Mouse (Mus musculus): ENCODE measurements around the gene Mob2. TPM values are rescaled to one million over a fixed set of nuclear protein-coding genes. Genes with fewer than 3 reads are reported as not detected.

Mob2 gene
- polyA plus RNA-seq, 1 experiment from 2014 or later = 65.8 TPM

- peak; percentile 78 for ATAC-seq (ENCODE audit: low FRiP score, low TSS enrichment)
- Histone ChIP-seq H3K4me3 (ENCODE audit: low read length) (no peak overlapping the region), H3K9me3 (ENCODE audit: control insufficient read depth, low read length) (no peaks in the 10 kb centered on the region), H3K4me2 (replicated peaks; ENCODE audit: low read depth, low read length) (no peak overlapping the region; the same call in 1 of the 2 replicates), H3K9ac (ENCODE audit: low read depth, low read length) (no peak overlapping the region), H3K27me3 (ENCODE audit: control insufficient read depth, insufficient read depth, low read length) (peaks cover 3% of the 10 kb centered on the region), H3K4me1 (ENCODE audit: control insufficient read depth, insufficient read depth, low read length) (no peaks in the 10 kb centered on the region), H3K36me3 (ENCODE audit: control insufficient read depth, insufficient read depth, low read length) (no peaks in the 10 kb centered on the region), H3K27ac (ENCODE audit: low read depth, low read length) (no peak overlapping the region)
- 14% methylated on average over 13 of the region's 13 CpGs for WGBS
These were observed 9.8 kb upstream of the Mob2 start for GRCm38 (mm10) chr7:142070458-142071211.

GRCm38 (mm10) chr7:142068429-142068828, 7.6 kb upstream of the Mob2 start:
- Histone ChIP-seq H3K27ac (ENCODE audit: low read depth, low read length) (no peak overlapping the region), H3K36me3 (ENCODE audit: control insufficient read depth, insufficient read depth, low read length) (no peaks in the 10 kb centered on the region), H3K9me3 (ENCODE audit: control insufficient read depth, low read length) (no peaks in the 10 kb centered on the region), H3K27me3 (ENCODE audit: control insufficient read depth, insufficient read depth, low read length) (peaks cover 3% of the 10 kb centered on the region; the same call in 1 of the 2 replicates), H3K9ac (ENCODE audit: low read depth, low read length) (no peak overlapping the region), H3K4me2 (replicated peaks; ENCODE audit: low read depth, low read length) (no peak overlapping the region), H3K4me1 (ENCODE audit: control insufficient read depth, insufficient read depth, low read length) (no peaks in the 10 kb centered on the region), H3K4me3 (ENCODE audit: low read length) (no peak overlapping the region)
- WGBS = 63% methylated on average over 4 of the region's 4 CpGs
- no peak for ATAC-seq (ENCODE audit: low FRiP score, low TSS enrichment)

- Histone ChIP-seq H3K4me1 (ENCODE audit: control insufficient read depth, insufficient read depth, low read length) (peaks cover 6% of the 10 kb centered on the region; the same call in 1 of the 2 replicates), H3K4me2 (replicated peaks; ENCODE audit: low read depth, low read length) (peak overlapping the region; percentile 89), H3K9ac (ENCODE audit: low read depth, low read length) (peak overlapping the region; percentile 87), H3K9me3 (ENCODE audit: control insufficient read depth, low read length) (no peaks in the 10 kb centered on the region), H3K27ac (ENCODE audit: low read depth, low read length) (no peak overlapping the region), H3K4me3 (ENCODE audit: low read length) (peak overlapping the region; percentile 73), H3K27me3 (ENCODE audit: control insufficient read depth, insufficient read depth, low read length) (no peaks in the 10 kb centered on the region), H3K36me3 (ENCODE audit: control insufficient read depth, insufficient read depth, low read length) (peaks cover 10% of the 10 kb centered on the region)
- peak; percentile 38; the same call in 1 of the 2 replicates for ATAC-seq (ENCODE audit: low FRiP score, low TSS enrichment)
- 2% methylated on average over 63 of the region's 66 CpGs for WGBS
These were observed 507 bp downstream of the Mob2 start for GRCm38 (mm10) chr7:142060185-142060930.

GRCm38 (mm10) chr7:142059024-142059423, 1.8 kb downstream of the Mob2 start:
- Histone ChIP-seq H3K4me3 (ENCODE audit: low read length) (no peak overlapping the region), H3K4me2 (replicated peaks; ENCODE audit: low read depth, low read length) (no peak overlapping the region), H3K27me3 (ENCODE audit: control insufficient read depth, insufficient read depth, low read length) (no peaks in the 10 kb centered on the region), H3K27ac (ENCODE audit: low read depth, low read length) (no peak overlapping the region), H3K36me3 (ENCODE audit: control insufficient read depth, insufficient read depth, low read length) (peaks cover 13% of the 10 kb centered on the region), H3K9ac (ENCODE audit: low read depth, low read length) (no peak overlapping the region), H3K9me3 (ENCODE audit: control insufficient read depth, low read length) (no peaks in the 10 kb centered on the region), H3K4me1 (ENCODE audit: control insufficient read depth, insufficient read depth, low read length) (peaks cover 6% of the 10 kb centered on the region; the same call in 1 of the 2 replicates)
- 74% methylated on average over 2 of the region's 2 CpGs for WGBS
- ATAC-seq (ENCODE audit: low FRiP score, low TSS enrichment) = no peak

- H3K27ac ChIP-seq (ENCODE audit: low read depth, low read length) = no peak overlapping the region
- H3K9ac ChIP-seq (ENCODE audit: low read depth, low read length) = no peak overlapping the region
- H3K4me3 ChIP-seq (ENCODE audit: low read length) = no peak overlapping the region
- peaks cover 13% of the 10 kb centered on the region for H3K36me3 ChIP-seq (ENCODE audit: control insufficient read depth, insufficient read depth, low read length)
- 100% methylated on average over 1 of the region's 1 CpGs for WGBS
- peaks cover 6% of the 10 kb centered on the region; the same call in 1 of the 2 replicates for H3K4me1 ChIP-seq (ENCODE audit: control insufficient read depth, insufficient read depth, low read length)
- ATAC-seq (ENCODE audit: low FRiP score, low TSS enrichment) = no peak
- no peaks in the 10 kb centered on the region for H3K9me3 ChIP-seq (ENCODE audit: control insufficient read depth, low read length)
- no peak overlapping the region for H3K4me2 ChIP-seq (replicated peaks; ENCODE audit: low read depth, low read length)
- no peaks in the 10 kb centered on the region for H3K27me3 ChIP-seq (ENCODE audit: control insufficient read depth, insufficient read depth, low read length)
These were observed 3.7 kb downstream of the Mob2 start for GRCm38 (mm10) chr7:142057121-142057520.

- Histone ChIP-seq H3K9me3 (ENCODE audit: control insufficient read depth, low read length) (no peaks in the 10 kb centered on the region), H3K4me1 (ENCODE audit: control insufficient read depth, insufficient read depth, low read length) (peaks cover 6% of the 10 kb centered on the region; the same call in 1 of the 2 replicates), H3K36me3 (ENCODE audit: control insufficient read depth, insufficient read depth, low read length) (peaks cover 13% of the 10 kb centered on the region), H3K9ac (ENCODE audit: low read depth, low read length) (no peak overlapping the region), H3K27me3 (ENCODE audit: control insufficient read depth, insufficient read depth, low read length) (no peaks in the 10 kb centered on the region), H3K27ac (ENCODE audit: low read depth, low read length) (no peak overlapping the region), H3K4me3 (ENCODE audit: low read length) (no peak overlapping the region), H3K4me2 (replicated peaks; ENCODE audit: low read depth, low read length) (no peak overlapping the region)
- no peak for ATAC-seq (ENCODE audit: low FRiP score, low TSS enrichment)
- WGBS = 75% methylated on average over 1 of the region's 1 CpGs
These were observed 4.2 kb downstream of the Mob2 start for GRCm38 (mm10) chr7:142056601-142057061.

GRCm38 (mm10) chr7:142055431-142055830, 5.4 kb downstream of the Mob2 start:
- no peak overlapping the region for H3K27ac ChIP-seq (ENCODE audit: low read depth, low read length)
- no peak overlapping the region for H3K9ac ChIP-seq (ENCODE audit: low read depth, low read length)
- H3K4me3 ChIP-seq (ENCODE audit: low read length) = no peak overlapping the region
- H3K36me3 ChIP-seq (ENCODE audit: control insufficient read depth, insufficient read depth, low read length) = peaks cover 13% of the 10 kb centered on the region
- 89% methylated on average over 3 of the region's 3 CpGs for WGBS
- peaks cover 6% of the 10 kb centered on the region; the same call in 1 of the 2 replicates for H3K4me1 ChIP-seq (ENCODE audit: control insufficient read depth, insufficient read depth, low read length)
- no peaks in the 10 kb centered on the region for H3K9me3 ChIP-seq (ENCODE audit: control insufficient read depth, low read length)
- H3K27me3 ChIP-seq (ENCODE audit: control insufficient read depth, insufficient read depth, low read length) = no peaks in the 10 kb centered on the region
- no peak for ATAC-seq (ENCODE audit: low FRiP score, low TSS enrichment)
- no peak overlapping the region for H3K4me2 ChIP-seq (replicated peaks; ENCODE audit: low read depth, low read length)

GRCm38 (mm10) chr7:142050536-142050935, 10.3 kb downstream of the Mob2 start:
- H3K4me1 ChIP-seq (ENCODE audit: control insufficient read depth, insufficient read depth, low read length) = no peaks in the 10 kb centered on the region
- no peaks in the 10 kb centered on the region for H3K27me3 ChIP-seq (ENCODE audit: control insufficient read depth, insufficient read depth, low read length)
- H3K9ac ChIP-seq (ENCODE audit: low read depth, low read length) = no peak overlapping the region
- H3K4me3 ChIP-seq (ENCODE audit: low read length) = no peak overlapping the region
- 0 out of 2 replicates have a peak, but pooled peaks cover 3% of the 10 kb centered on the region for H3K36me3 ChIP-seq (ENCODE audit: control insufficient read depth, insufficient read depth, low read length)
- no peak for ATAC-seq (ENCODE audit: low FRiP score, low TSS enrichment)
- no peaks in the 10 kb centered on the region for H3K9me3 ChIP-seq (ENCODE audit: control insufficient read depth, low read length)
- no peak overlapping the region for H3K27ac ChIP-seq (ENCODE audit: low read depth, low read length)
- H3K4me2 ChIP-seq (replicated peaks; ENCODE audit: low read depth, low read length) = no peak overlapping the region

- Histone ChIP-seq H3K27ac (ENCODE audit: low read depth, low read length) (no peak overlapping the region), H3K36me3 (ENCODE audit: control insufficient read depth, insufficient read depth, low read length) (no peaks in the 10 kb centered on the region), H3K4me1 (ENCODE audit: control insufficient read depth, insufficient read depth, low read length) (no peaks in the 10 kb centered on the region), H3K9ac (ENCODE audit: low read depth, low read length) (no peak overlapping the region), H3K27me3 (ENCODE audit: control insufficient read depth, insufficient read depth, low read length) (no peaks in the 10 kb centered on the region), H3K4me2 (replicated peaks; ENCODE audit: low read depth, low read length) (no peak overlapping the region), H3K4me3 (ENCODE audit: low read length) (no peak overlapping the region), H3K9me3 (ENCODE audit: control insufficient read depth, low read length) (no peaks in the 10 kb centered on the region)
- no peak for ATAC-seq (ENCODE audit: low FRiP score, low TSS enrichment)
- WGBS = 58% methylated on average over 1 of the region's 1 CpGs
These were observed 14.9 kb downstream of the Mob2 start for GRCm38 (mm10) chr7:142045932-142046331.

Data from kidney, embryonic 14.5 days (tissue).